Mouse (Mus musculus): ENCODE data around the gene Tmem131. TPM values are rescaled to one million over a fixed set of nuclear protein-coding genes. Genes with fewer than 3 reads are reported as not detected.

Tmem131 gene
- polyA plus RNA-seq, 1 experiment = 84.6 TPM

- TF ChIP-seq GATA1 (IDR thresholded peaks at IDR 0.05; ENCODE audit: low read length) = no peak
These were observed 101.7 kb downstream of the Tmem131 start for GRCm38 (mm10) chr1:36841806-36842205.

GRCm38 (mm10) chr1:36840959-36841358 lies 102.5 kb downstream of the Tmem131 start:
- TF ChIP-seq GATA1 (IDR thresholded peaks at IDR 0.05; ENCODE audit: low read length) = no peak

- TF ChIP-seq GATA1 (IDR thresholded peaks at IDR 0.05; ENCODE audit: low read length) = no peak
These were observed 103.6 kb downstream of the Tmem131 start for GRCm38 (mm10) chr1:36839858-36840257.

GRCm38 (mm10) chr1:36836274-36836954 lies 107.1 kb downstream of the Tmem131 start:
- TF ChIP-seq GATA1 (IDR thresholded peaks at IDR 0.05; ENCODE audit: low read length) = no peak

GRCm38 (mm10) chr1:36835593-36835992 lies 107.9 kb downstream of the Tmem131 start:
- TF ChIP-seq GATA1 (IDR thresholded peaks at IDR 0.05; ENCODE audit: low read length) = peak; percentile 76

- TF ChIP-seq GATA1 (IDR thresholded peaks at IDR 0.05; ENCODE audit: low read length) = no peak
These were observed 109.4 kb downstream of the Tmem131 start for GRCm38 (mm10) chr1:36834090-36834489.

GRCm38 (mm10) chr1:36830913-36831866 lies 112.3 kb downstream of the Tmem131 start:
- no peak for TF ChIP-seq GATA1 (IDR thresholded peaks at IDR 0.05; ENCODE audit: low read length)

GRCm38 (mm10) chr1:36824356-36824755 lies 119.1 kb downstream of the Tmem131 start:
- TF ChIP-seq GATA1 (IDR thresholded peaks at IDR 0.05; ENCODE audit: low read length) = no peak

- no peak for TF ChIP-seq GATA1 (IDR thresholded peaks at IDR 0.05; ENCODE audit: low read length)
These were observed 128.3 kb downstream of the Tmem131 start for GRCm38 (mm10) chr1:36815166-36815565.

- TF ChIP-seq GATA1 (IDR thresholded peaks at IDR 0.05; ENCODE audit: low read length) = no peak
These were observed 129.1 kb downstream of the Tmem131 start for GRCm38 (mm10) chr1:36814271-36814903.

- TF ChIP-seq GATA1 (IDR thresholded peaks at IDR 0.05; ENCODE audit: low read length) = no peak
These were observed 130.1 kb downstream of the Tmem131 start for GRCm38 (mm10) chr1:36813415-36813814.

GRCm38 (mm10) chr1:36811806-36812205 lies 131.7 kb downstream of the Tmem131 start:
- no peak for TF ChIP-seq GATA1 (IDR thresholded peaks at IDR 0.05; ENCODE audit: low read length)

- TF ChIP-seq GATA1 (IDR thresholded peaks at IDR 0.05; ENCODE audit: low read length) = no peak
These were observed 135.5 kb downstream of the Tmem131 start for GRCm38 (mm10) chr1:36807782-36808565.

GRCm38 (mm10) chr1:36807086-36807485 lies 136.4 kb downstream of the Tmem131 start:
- no peak for TF ChIP-seq GATA1 (IDR thresholded peaks at IDR 0.05; ENCODE audit: low read length)
